Mouse (Mus musculus) yolk sac, embryonic 10.5 days (tissue): ENCODE results near the gene Lrrc32.

ENCODE experiments used
- DNase-seq: peaks from one replicate; pipeline ENCODE4 v3.0.0-alpha.2; 2017; ENCODE audit warnings: low spot score

Gene Lrrc32

DNA sequence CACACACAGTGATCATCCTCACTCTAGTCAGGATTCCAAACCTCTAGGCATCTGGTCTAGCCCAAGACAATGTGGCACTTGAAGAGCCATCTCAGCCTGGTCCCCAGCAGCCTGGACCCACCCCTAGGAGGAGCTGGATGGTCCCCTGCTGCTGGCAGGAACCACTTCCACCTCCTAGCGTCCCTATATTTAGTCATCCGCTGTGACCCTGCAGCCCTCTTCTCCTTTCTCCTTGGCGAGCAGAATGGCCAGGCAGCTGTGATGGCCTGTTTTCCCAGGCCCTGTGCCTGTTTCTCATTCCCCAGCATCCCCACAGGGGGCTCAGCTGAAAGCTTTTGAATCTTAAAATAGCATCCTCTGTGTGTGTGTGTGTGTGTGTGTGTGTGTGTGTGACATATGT is 59.8 kb downstream of the Lrrc32 start:
- DNase-seq, result no peak

DNA sequence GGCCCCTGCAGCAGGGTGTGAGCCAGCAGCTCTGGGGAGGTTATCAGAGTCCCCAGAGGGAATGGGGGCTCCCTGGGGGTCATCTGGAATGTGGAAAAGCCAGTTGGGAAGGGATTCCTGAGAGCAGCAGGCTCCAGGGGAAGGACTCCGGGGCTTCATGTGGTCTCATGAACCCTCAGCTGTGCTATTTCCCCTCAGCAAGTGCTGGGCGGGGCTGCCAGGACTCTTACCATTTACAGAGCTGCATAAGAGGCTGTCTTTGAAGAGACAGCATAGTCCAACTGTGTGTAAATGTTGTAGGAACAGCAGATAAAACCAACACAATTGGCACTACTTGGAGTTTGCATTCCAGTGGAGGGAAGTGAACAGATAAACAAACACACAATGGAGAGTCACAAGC is 61.5 kb downstream of the Lrrc32 start:
- peak; percentile 27 for DNase-seq

DNA sequence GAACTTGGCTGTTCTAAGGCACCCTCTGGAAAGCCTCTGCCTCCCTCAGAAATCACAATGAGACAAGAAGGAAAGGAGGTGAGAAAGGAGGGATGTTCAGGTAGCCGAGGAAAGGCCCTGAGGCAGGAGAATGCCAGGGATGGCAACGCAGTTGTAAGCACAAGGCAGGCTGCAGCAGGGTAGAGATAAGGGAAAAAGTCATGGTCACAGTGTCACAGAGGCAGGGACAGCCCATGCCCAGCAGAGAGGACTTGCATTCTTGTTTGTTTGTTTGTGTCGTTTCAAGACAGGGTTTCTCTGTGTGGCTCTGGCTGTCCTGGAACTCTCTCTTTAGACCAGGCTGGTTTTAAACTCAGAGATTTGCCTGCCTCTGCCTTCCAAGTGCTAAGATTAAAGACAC is 62.0 kb downstream of the Lrrc32 start:
- DNase-seq, result no peak
